In genomic region chr2:29053802-29054544, GRCm38 (mm10) we compare ENCODE assay signal across 8 mouse cellular contexts. TPM values are rescaled to one million over a fixed set of nuclear protein-coding genes. Genes with fewer than 3 reads are reported as not detected.
DNase-seq lines count a peak whose midpoint lies in the region; ATAC-seq and TF ChIP-seq lines count a peak whose summit lies in the region.

No protein-coding gene starts in this region.

- WGBS in heart, embryonic 11.5 days (ENCODE audit: insufficient replicate concordance), result 3% methylated on average over 20 of the region's 20 CpGs
- WGBS in kidney, embryonic 16.5 days, result 2% methylated on average over 20 of the region's 20 CpGs
- WGBS in liver, embryonic 14.5 days (ENCODE audit: insufficient replicate concordance), result 2% methylated on average over 20 of the region's 20 CpGs
- 2% methylated on average over 20 of the region's 20 CpGs for WGBS in stomach, embryonic 16.5 days

- TF ChIP-seq EP300 in liver, embryonic 14.5 days (IDR thresholded peaks at IDR 0.05; ENCODE audit: low read depth), result no peak

- peaks cover 7% of the 10 kb centered on the region for H3K4me1 ChIP-seq in heart, embryonic 11.5 days (ENCODE audit: control insufficient read depth, insufficient read depth, low read length)
- H3K4me1 ChIP-seq in kidney, embryonic 16.5 days (ENCODE audit: insufficient read depth, low read length), result peaks cover 7% of the 10 kb centered on the region
- peaks cover 0 to 4% of the 10 kb centered on the region in 2 experiments; a peak in 2 of 4 replicates for H3K4me1 ChIP-seq in liver, embryonic 14.5 days (replicated peaks; ENCODE audit: control insufficient read depth in 2 of 2, insufficient read depth in 2 of 2, low read length in 1 of 2)
- peaks cover 9% of the 10 kb centered on the region for H3K4me1 ChIP-seq in stomach, embryonic 16.5 days (ENCODE audit: control insufficient read depth, insufficient read depth, low read length)

- H3K4me3 ChIP-seq in heart, embryonic 11.5 days (ENCODE audit: low read depth, low read length), result peak overlapping the region; percentile 56
- peak overlapping the region; percentile 57 for H3K4me3 ChIP-seq in kidney, embryonic 16.5 days (ENCODE audit: low read length)
- peak overlapping the region; percentile 48 to 58 for H3K4me3 ChIP-seq in liver, embryonic 14.5 days (ENCODE audit: insufficient read depth in 1 of 2, low read depth in 2 of 2, low read length in 2 of 2)
- peak overlapping the region; percentile 59 for H3K4me3 ChIP-seq in stomach, embryonic 16.5 days (replicated peaks; ENCODE audit: low read length)

- H3K27me3 ChIP-seq in heart, embryonic 11.5 days (ENCODE audit: control insufficient read depth, insufficient read depth, low read length), result peaks cover 17% of the 10 kb centered on the region; the same call in 1 of the 2 replicates
- H3K27me3 ChIP-seq in kidney, embryonic 16.5 days (ENCODE audit: insufficient read depth, low read length), result peaks cover 27% of the 10 kb centered on the region
- H3K27me3 ChIP-seq in liver, embryonic 14.5 days (ENCODE audit: control insufficient read depth, insufficient read depth, low read length), result peaks cover 17% of the 10 kb centered on the region
- H3K27me3 ChIP-seq in stomach, embryonic 16.5 days (ENCODE audit: control insufficient read depth, insufficient read depth, low read length), result peaks cover 2% of the 10 kb centered on the region; the same call in 1 of the 2 replicates

- peak; percentile 59 for ATAC-seq in activated CD4-positive, CD25-positive, alpha-beta regulatory T cell, adult 4 months
- 0 out of 2 replicates have a peak, but pooled peaks have one; percentile 18 for ATAC-seq in heart, embryonic 11.5 days (replicated peaks; ENCODE audit: insufficient number of reproducible peaks, low FRiP score, low TSS enrichment)
- peak; percentile 57 for ATAC-seq in kidney, embryonic 16.5 days (ENCODE audit: low FRiP score, low TSS enrichment)
- no peak for ATAC-seq in liver, embryonic 14.5 days (ENCODE audit: insufficient read depth)
- ATAC-seq in stomach, embryonic 16.5 days (ENCODE audit: insufficient read depth, low FRiP score), result peak; percentile 58; the same call in 1 of the 2 replicates

- H3K9ac ChIP-seq in heart, embryonic 11.5 days (ENCODE audit: low read depth, low read length), result no peak overlapping the region
- H3K9ac ChIP-seq in kidney, embryonic 16.5 days (replicated peaks; ENCODE audit: low read length), result peak overlapping the region; percentile 74
- H3K9ac ChIP-seq in liver, embryonic 14.5 days (replicated peaks), result no peak overlapping the region; the same call in 1 of the 2 replicates
- H3K9ac ChIP-seq in stomach, embryonic 16.5 days (ENCODE audit: low read length), result peak overlapping the region; percentile 86; the same call in 1 of the 2 replicates

- no peak overlapping the region for H3K27ac ChIP-seq in heart, embryonic 11.5 days (ENCODE audit: low read depth, low read length)
- no peak overlapping the region for H3K27ac ChIP-seq in kidney, embryonic 16.5 days (ENCODE audit: low read length)
- no peak overlapping the region for H3K27ac ChIP-seq in liver, embryonic 14.5 days
- H3K27ac ChIP-seq in stomach, embryonic 16.5 days (ENCODE audit: low read length), result no peak overlapping the region

- peak; percentile 83 for DNase-seq in 416B (ENCODE audit: low read depth)
- peak; percentile 63 for DNase-seq in embryo, embryonic 11.5 days (ENCODE audit: low read depth, low spot score)
- peak in 2 of 3 experiments; percentile 45 to 52 for DNase-seq in liver, embryonic 14.5 days (ENCODE audit: low read depth in 3 of 3, low spot score in 3 of 3)
- peak; percentile 80 to 88 for DNase-seq in natural killer cell, adult 2 months (ENCODE audit: low spot score in 2 of 2)

- H3K4me2 ChIP-seq in heart, embryonic 11.5 days, result peak overlapping the region; percentile 90
- H3K4me2 ChIP-seq in kidney, embryonic 16.5 days (replicated peaks; ENCODE audit: low read depth, low read length), result peak overlapping the region; percentile 88
- peak overlapping the region; percentile 65 for H3K4me2 ChIP-seq in liver, embryonic 14.5 days (ENCODE audit: low read depth)
- H3K4me2 ChIP-seq in stomach, embryonic 16.5 days (ENCODE audit: low read depth, low read length), result peak overlapping the region; percentile 99

- peak; percentile 74 for TF ChIP-seq CTCF in liver, embryonic 14.5 days (IDR thresholded peaks at IDR 0.05; ENCODE audit: low read depth)

- no peaks in the 10 kb centered on the region for H3K9me3 ChIP-seq in heart, embryonic 11.5 days (replicated peaks; ENCODE audit: control insufficient read depth, low read length)
- no peaks in the 10 kb centered on the region for H3K9me3 ChIP-seq in kidney, embryonic 16.5 days (ENCODE audit: low read length)
- no peaks in the 10 kb centered on the region for H3K9me3 ChIP-seq in liver, embryonic 14.5 days (ENCODE audit: control insufficient read depth, low read length)
- no peaks in the 10 kb centered on the region for H3K9me3 ChIP-seq in stomach, embryonic 16.5 days (replicated peaks; ENCODE audit: control insufficient read depth, low read length)

- no peaks in the 10 kb centered on the region for H3K36me3 ChIP-seq in heart, embryonic 11.5 days (ENCODE audit: control insufficient read depth, insufficient read depth, low read length)
- H3K36me3 ChIP-seq in kidney, embryonic 16.5 days (ENCODE audit: insufficient read depth, low read length), result no peaks in the 10 kb centered on the region
- H3K36me3 ChIP-seq in liver, embryonic 14.5 days (replicated peaks; ENCODE audit: control insufficient read depth, insufficient read depth, low read depth), result no peaks in the 10 kb centered on the region
- no peaks in the 10 kb centered on the region for H3K36me3 ChIP-seq in stomach, embryonic 16.5 days (ENCODE audit: control insufficient read depth, insufficient read depth, low read length)

RNA-seq across cellular contexts. Expression of gene Cfap77, which starts 0.9 kb away (rescaled TPM):
- polyA plus RNA-seq in activated CD4-positive, CD25-positive, alpha-beta regulatory T cell, adult 4 months (2017; shearing (Covaris generic)), result 1 to 10 TPM; 1.2 TPM
- 0.23 and 0.31 TPM in 2 replicates for polyA plus RNA-seq in heart, embryonic 11.5 days (2014; fragmentation: Nextera tagmentation; extraction: Ambion mirVana)
- polyA plus RNA-seq in kidney, embryonic 16.5 days (2015; fragmentation: Nextera tagmentation; extraction: Ambion mirVana), result 0.23 and 0.35 TPM in 2 replicates
- 0.11 and 0.16 TPM in 2 replicates for polyA plus RNA-seq in liver, embryonic 14.5 days (2012; rRNA removed)
- 0.21 TPM in 1 of 2 replicates, not detected in the other for polyA plus RNA-seq in liver, embryonic 14.5 days (2014; fragmentation: Nextera tagmentation; extraction: Ambion mirVana)
- polyA plus RNA-seq in stomach, embryonic 16.5 days (2015; fragmentation: Nextera tagmentation; extraction: Ambion mirVana), result 0.29 and 0.62 TPM in 2 replicates

RNA-seq across cellular contexts. Expression of gene Ttf1, which starts 6.1 kb away (rescaled TPM):
- polyA plus RNA-seq in activated CD4-positive, CD25-positive, alpha-beta regulatory T cell, adult 4 months (2017; shearing (Covaris generic)), result 10 to 100 TPM; 15.4 to 18.3 TPM
- polyA plus RNA-seq in heart, embryonic 11.5 days (2014; fragmentation: Nextera tagmentation; extraction: Ambion mirVana), result 6.1 and 7.7 TPM in 2 replicates
- polyA plus RNA-seq in kidney, embryonic 16.5 days (2015; fragmentation: Nextera tagmentation; extraction: Ambion mirVana), result 10.2 and 11.4 TPM in 2 replicates
- polyA plus RNA-seq in liver, embryonic 14.5 days (2012; rRNA removed), result 3.0 and 4.5 TPM in 2 replicates
- 3.6 and 3.9 TPM in 2 replicates for polyA plus RNA-seq in liver, embryonic 14.5 days (2014; fragmentation: Nextera tagmentation; extraction: Ambion mirVana)
- 10.0 and 10.4 TPM in 2 replicates for polyA plus RNA-seq in stomach, embryonic 16.5 days (2015; fragmentation: Nextera tagmentation; extraction: Ambion mirVana)

Comparison
In these comparisons a context has a peak if more than half of its experiments do, and no peak if none do; other contexts are left out.
1. H3K9ac ChIP-seq: peak in kidney, embryonic 16.5 days (single experiment) and stomach, embryonic 16.5 days (single experiment); none in heart, embryonic 11.5 days (single experiment) and liver, embryonic 14.5 days (single experiment).
2. Peak in every context shown above with its lines, with median percentiles within 50 percentile points of each other: DNase-seq, H3K4me2 ChIP-seq and H3K4me3 ChIP-seq.